Mouse (Mus musculus) frontal cortex, postnatal 14 days (tissue): ENCODE measurements at regions not wholly inside any gene's neighbourhood (a gene's known extent, or its start where the extent isn't known, plus 50 kb on each side); places are given as distances from the start of the nearest gene placed in this dataset.

Source experiments
- DNase-seq, 2 experiments: peaks; one replicate each; pipeline ENCODE4 v3.0.0; 2022; ENCODE audit warnings: low spot score in 2 of 2

GRCm38 (mm10) chr12:92152922-92153235 is 303.9 kb upstream of the Sel1l start:
- DNase-seq = no peak

DNA sequence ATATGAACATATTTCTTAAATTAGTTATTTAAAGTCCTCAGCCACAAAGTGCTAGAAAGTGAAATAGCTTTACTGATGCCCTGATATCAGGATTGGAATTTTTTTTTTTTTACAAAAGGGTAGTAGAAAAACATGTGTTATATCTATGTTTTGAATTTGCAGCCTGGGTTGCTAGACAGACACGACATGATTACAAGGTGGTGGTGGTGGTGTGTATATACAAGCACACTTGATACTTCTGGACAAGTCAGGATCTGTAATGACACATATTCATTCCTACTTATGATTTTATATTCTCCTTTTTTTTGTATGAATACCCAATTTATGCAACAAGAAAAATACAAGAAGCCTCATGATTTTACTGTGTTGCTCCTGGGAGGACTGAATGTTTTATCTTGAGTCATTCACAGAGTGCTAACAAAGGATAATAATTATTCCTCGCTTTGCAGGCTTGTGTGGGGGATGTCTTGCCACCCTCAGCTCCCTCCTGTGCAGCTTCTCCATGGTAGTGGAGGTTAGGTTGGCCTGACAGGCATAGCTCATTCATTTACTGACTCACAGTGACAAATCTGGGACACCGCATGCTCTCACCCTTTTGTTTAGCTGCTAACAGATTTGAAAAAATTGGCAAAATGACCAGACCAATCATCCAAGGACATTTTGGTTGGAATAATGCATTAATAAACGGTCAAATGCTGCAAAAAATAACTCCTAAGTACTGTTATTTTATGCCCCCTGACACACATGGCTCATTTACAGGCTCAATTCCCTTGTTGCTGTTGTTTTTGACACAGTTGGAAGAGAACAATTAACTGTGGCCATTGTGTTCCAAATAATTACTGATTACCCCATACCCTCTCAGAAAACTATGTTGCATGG is 303.3 kb upstream of the Sel1l start:
- no peak for DNase-seq

DNA sequence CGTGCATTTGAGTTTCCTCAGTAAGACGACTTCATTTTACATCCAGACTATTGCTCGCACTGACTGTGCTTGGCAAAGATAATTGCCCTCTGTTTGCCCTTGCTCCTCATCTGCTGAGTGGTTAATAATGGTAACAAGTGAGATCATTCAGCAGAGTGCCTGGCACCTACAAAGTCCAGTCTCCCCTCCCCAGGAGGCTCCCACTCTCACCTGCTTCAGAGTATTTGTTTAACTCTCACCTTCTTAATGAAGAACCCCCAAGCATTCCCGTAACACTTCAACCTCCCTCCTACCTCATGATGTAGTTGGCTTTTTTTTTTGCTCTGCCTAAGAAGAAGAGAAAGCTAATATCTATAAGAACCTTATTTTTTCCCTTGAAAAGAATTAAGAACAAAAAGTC is 288.6 kb upstream of the Sel1l start:
- DNase-seq = no peak

GRCm38 (mm10) chr12:92127648-92128047 is 278.7 kb upstream of the Sel1l start:
- no peak for DNase-seq

GRCm38 (mm10) chr12:92120164-92120815 is 271.3 kb upstream of the Sel1l start:
- no peak for DNase-seq

- no peak for DNase-seq
Observed at GRCm38 (mm10) chr12:92109615-92110014, 260.7 kb upstream of the Sel1l start.

- no peak for DNase-seq
Observed at GRCm38 (mm10) chr12:92100080-92100479, 251.1 kb upstream of the Sel1l start.

- DNase-seq = no peak
Observed at GRCm38 (mm10) chr12:92092794-92093365, 243.9 kb upstream of the Sel1l start.

DNA sequence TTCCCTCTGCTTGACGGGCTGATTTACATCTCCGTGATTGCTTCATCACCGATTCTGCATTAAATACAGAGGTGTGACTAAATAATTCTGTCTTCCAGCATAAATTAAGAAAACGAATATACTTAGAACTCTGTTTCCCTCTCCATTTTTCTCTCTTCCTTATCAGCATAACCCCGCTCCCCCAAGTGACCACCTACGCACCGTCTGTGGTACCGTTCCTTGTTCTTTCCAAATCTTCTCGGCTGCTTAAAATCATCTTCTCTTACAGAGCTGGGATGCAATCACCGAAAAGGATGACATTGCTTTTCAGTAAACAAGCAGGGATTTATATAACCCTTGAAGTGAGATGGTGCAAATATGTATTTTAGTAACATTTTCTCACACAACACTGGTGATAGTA is 224.3 kb upstream of the Sel1l start:
- peak; percentile 47 to 50 for DNase-seq

GRCm38 (mm10) chr12:92062731-92063130 is 213.8 kb upstream of the Sel1l start:
- DNase-seq = no peak

- no peak for DNase-seq
Observed at GRCm38 (mm10) chr12:92040481-92040880, 191.5 kb upstream of the Sel1l start.

DNA sequence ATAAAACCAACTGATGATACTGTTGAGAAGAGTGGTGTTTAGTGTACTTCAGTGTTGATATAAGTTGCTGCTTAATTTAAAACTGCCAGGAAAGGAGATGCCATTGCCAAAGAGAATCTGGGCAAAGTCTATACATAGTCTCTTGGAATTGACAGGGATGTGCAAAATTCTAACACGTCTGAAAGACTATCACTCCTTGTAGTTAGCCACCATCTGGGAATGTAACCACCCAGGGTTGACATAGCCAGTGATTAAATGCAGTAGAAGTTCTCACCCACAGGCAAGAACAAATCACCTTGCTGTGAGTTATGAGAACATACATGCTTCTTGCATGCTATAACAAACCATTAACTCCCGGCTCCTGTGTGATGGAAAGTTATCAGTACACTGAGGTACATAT is 180.2 kb upstream of the Sel1l start:
- DNase-seq = no peak

GRCm38 (mm10) chr12:92028354-92028753 is 179.4 kb upstream of the Sel1l start:
- no peak for DNase-seq

- DNase-seq = no peak
Observed at GRCm38 (mm10) chr12:92024461-92025218, 175.7 kb upstream of the Sel1l start.

GRCm38 (mm10) chr12:92019593-92020224 is 170.8 kb upstream of the Sel1l start:
- no peak for DNase-seq

GRCm38 (mm10) chr12:92015373-92015772 is 166.4 kb upstream of the Sel1l start:
- DNase-seq = no peak

GRCm38 (mm10) chr12:92013979-92014378 is 165.0 kb upstream of the Sel1l start:
- DNase-seq = no peak

- peak; percentile 15 to 52 for DNase-seq
Observed at GRCm38 (mm10) chr12:92013244-92013643, 164.3 kb upstream of the Sel1l start.

DNA sequence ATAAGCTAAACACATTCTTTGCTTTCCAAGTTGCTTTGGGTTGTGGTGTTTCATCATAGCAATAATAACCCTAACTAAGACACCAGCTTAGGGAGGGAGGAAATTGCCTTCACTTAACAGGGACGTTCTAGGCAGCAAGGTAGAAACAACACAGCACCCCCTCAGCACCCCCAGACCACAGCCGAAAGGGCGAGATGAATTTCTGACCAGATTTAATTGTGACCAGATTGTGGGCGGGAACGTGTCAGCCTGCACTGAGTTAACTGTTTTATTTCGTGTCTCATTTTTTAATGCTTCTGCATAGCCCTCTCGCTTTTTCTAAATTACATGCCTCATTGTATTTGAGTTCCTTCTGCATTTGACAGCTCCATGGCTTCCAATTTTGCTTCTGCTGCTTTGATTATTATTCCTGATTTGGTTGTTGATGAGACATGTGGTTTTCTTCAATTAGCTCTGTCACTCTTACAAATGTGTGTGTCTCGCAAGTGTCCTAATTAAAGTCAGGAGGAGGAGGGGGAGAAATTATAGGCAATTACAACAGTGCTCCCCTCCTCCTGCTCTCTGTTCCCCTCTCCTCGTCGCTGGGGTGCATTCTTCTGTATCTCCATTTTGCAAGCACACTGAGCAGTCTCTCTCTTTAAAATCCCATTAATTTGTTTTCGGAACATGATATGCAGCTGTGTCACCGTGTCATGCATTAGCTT is 155.6 kb upstream of the Sel1l start:
- DNase-seq = no peak

GRCm38 (mm10) chr12:91999031-91999430 is 150.1 kb upstream of the Sel1l start:
- DNase-seq = no peak

GRCm38 (mm10) chr12:91997404-91997803 is 148.4 kb upstream of the Sel1l start:
- no peak for DNase-seq
